In genomic region chr3:82333128-82333969, GRCm38 (mm10) we compare ENCODE assay signal across 8 mouse cellular contexts. TPM values are rescaled to one million over a fixed set of nuclear protein-coding genes. Genes with fewer than 3 reads are reported as not detected.
DNase-seq lines count a peak whose midpoint lies in the region; ATAC-seq and TF ChIP-seq lines count a peak whose summit lies in the region.

No protein-coding gene starts in this region.

- peak overlapping the region; percentile 40; the same call in 1 of the 2 replicates for H3K27ac ChIP-seq in gastrocnemius, adult 2 months
- H3K27ac ChIP-seq in embryonic facial prominence, embryonic 12.5 days: no peak overlapping the region
- no peak overlapping the region for H3K27ac ChIP-seq in lung, postnatal 0 days (ENCODE audit: low read length)

- intact Hi-C loops in gastrocnemius, adult 2 months (cut with DNase I): loop anchor here (2.0 kb wide), 1 partner anchor 287 kb away; no protein-coding TSS in a partner anchor
- intact Hi-C loops in heart, postnatal 36 days (cut with DNase I): loop anchor here (1.0 kb wide), 1 partner anchor 286 kb away; no protein-coding TSS in a partner anchor

- peak; percentile 60 for DNase-seq in gastrocnemius, adult 2 months
- DNase-seq in gastrocnemius, adult 8-10 months (ENCODE audit: low spot score in 2 of 2): no peak
- DNase-seq in adrenal gland, postnatal 4 days (ENCODE audit: low spot score in 2 of 2): peak; percentile 16 to 17
- peak; percentile 52 to 60 for DNase-seq in heart, postnatal 36 days
- peak; percentile 76 to 81 for DNase-seq in kidney, postnatal 4 days
- DNase-seq in lung, postnatal 0 days (ENCODE audit: low spot score): peak; percentile 84
- peak; percentile 83 for DNase-seq in retina, postnatal 1 day

- peak overlapping the region; percentile 50 for H3K4me2 ChIP-seq in embryonic facial prominence, embryonic 12.5 days (replicated peaks)
- peak overlapping the region; percentile 48 for H3K4me2 ChIP-seq in lung, postnatal 0 days (replicated peaks; ENCODE audit: low read depth, low read length)

- H3K36me3 ChIP-seq in embryonic facial prominence, embryonic 12.5 days: no peaks in the 10 kb centered on the region
- H3K36me3 ChIP-seq in lung, postnatal 0 days (ENCODE audit: insufficient read depth, low read length): no peaks in the 10 kb centered on the region

- WGBS in embryonic facial prominence, embryonic 12.5 days: 8% methylated on average over 16 of the region's 16 CpGs
- 5% methylated on average over 16 of the region's 16 CpGs for whole genome bisulfite sequencing in lung, postnatal 0 days

- no peak for TF ChIP-seq EP300 in lung, postnatal 0 days (IDR thresholded peaks at IDR 0.05)

- H3K4me1 ChIP-seq in embryonic facial prominence, embryonic 12.5 days: no peaks in the 10 kb centered on the region
- H3K4me1 ChIP-seq in lung, postnatal 0 days (ENCODE audit: insufficient read depth, low read depth, low read length): no peaks in the 10 kb centered on the region

- no peaks in the 10 kb centered on the region for H3K9me3 ChIP-seq in embryonic facial prominence, embryonic 12.5 days
- no peaks in the 10 kb centered on the region for H3K9me3 ChIP-seq in lung, postnatal 0 days (ENCODE audit: low read length)

- ATAC-seq in embryonic facial prominence, embryonic 12.5 days (ENCODE audit: insufficient number of reproducible peaks, insufficient read depth, low FRiP score, low TSS enrichment): no peak
- ATAC-seq in lung, postnatal 0 days: peak; percentile 56

- no peak overlapping the region for H3K9ac ChIP-seq in embryonic facial prominence, embryonic 12.5 days
- H3K9ac ChIP-seq in lung, postnatal 0 days (replicated peaks; ENCODE audit: low read depth): no peak overlapping the region

- peak; percentile 94 for TF ChIP-seq CTCF in gastrocnemius, adult 2 months (IDR thresholded peaks at IDR 0.05)
- TF ChIP-seq CTCF in lung, postnatal 0 days (IDR thresholded peaks at IDR 0.05): peak; percentile 96

- H3K27me3 ChIP-seq in embryonic facial prominence, embryonic 12.5 days: no peaks in the 10 kb centered on the region
- H3K27me3 ChIP-seq in lung, postnatal 0 days (replicated peaks; ENCODE audit: insufficient read depth, low read length): no peaks in the 10 kb centered on the region

- peak overlapping the region; percentile 60 for H3K4me3 ChIP-seq in gastrocnemius, adult 2 months
- peak overlapping the region; percentile 20; the same call in 1 of the 2 replicates for H3K4me3 ChIP-seq in embryonic facial prominence, embryonic 12.5 days
- H3K4me3 ChIP-seq in lung, postnatal 0 days (ENCODE audit: low read depth, low read length): peak overlapping the region; percentile 18; the same call in 1 of the 2 replicates

RNA-seq across cellular contexts. Expression of gene Map9, which starts 24.5 kb away (rescaled TPM):
- 1 to 10 TPM; 1.8 to 2.7 TPM for total RNA-seq in gastrocnemius, adult 2 months (2021)
- total RNA-seq in gastrocnemius, adult 8-10 months (2022): 1 to 10 TPM; 1.4 to 3.2 (median 1.7) TPM
- 1 to 10 TPM; 8.6 to 9.5 TPM for total RNA-seq in adrenal gland, postnatal 4 days (2021)
- polyA plus RNA-seq in embryonic facial prominence, embryonic 12.5 days (2016; fragmentation: Nextera tagmentation; extraction: Ambion mirVana): 9.9 and 10.2 TPM in 2 replicates
- 1 to 10 TPM; 1.8 to 2.1 TPM for total RNA-seq in heart, postnatal 36 days (2021)
- 5.2 and 6.0 TPM in 2 replicates for polyA plus RNA-seq in lung, postnatal 0 days (2015; fragmentation: Nextera tagmentation; extraction: Ambion mirVana)

Comparison
In these comparisons a context has a peak if more than half of its experiments do, and no peak if none do; other contexts are left out.
1. DNase-seq: peak in gastrocnemius, adult 2 months (single experiment), adrenal gland, postnatal 4 days (2 of 2), heart, postnatal 36 days (2 of 2), kidney, postnatal 4 days (2 of 2), lung, postnatal 0 days (single experiment) and retina, postnatal 1 day (single experiment); none in gastrocnemius, adult 8-10 months (0 of 2).
2. Peak in every context shown above with its lines, with median percentiles within 50 percentile points of each other: H3K4me3 ChIP-seq.